15 mouse cellular contexts compared by ENCODE assay signal in the genomic region with DNA sequence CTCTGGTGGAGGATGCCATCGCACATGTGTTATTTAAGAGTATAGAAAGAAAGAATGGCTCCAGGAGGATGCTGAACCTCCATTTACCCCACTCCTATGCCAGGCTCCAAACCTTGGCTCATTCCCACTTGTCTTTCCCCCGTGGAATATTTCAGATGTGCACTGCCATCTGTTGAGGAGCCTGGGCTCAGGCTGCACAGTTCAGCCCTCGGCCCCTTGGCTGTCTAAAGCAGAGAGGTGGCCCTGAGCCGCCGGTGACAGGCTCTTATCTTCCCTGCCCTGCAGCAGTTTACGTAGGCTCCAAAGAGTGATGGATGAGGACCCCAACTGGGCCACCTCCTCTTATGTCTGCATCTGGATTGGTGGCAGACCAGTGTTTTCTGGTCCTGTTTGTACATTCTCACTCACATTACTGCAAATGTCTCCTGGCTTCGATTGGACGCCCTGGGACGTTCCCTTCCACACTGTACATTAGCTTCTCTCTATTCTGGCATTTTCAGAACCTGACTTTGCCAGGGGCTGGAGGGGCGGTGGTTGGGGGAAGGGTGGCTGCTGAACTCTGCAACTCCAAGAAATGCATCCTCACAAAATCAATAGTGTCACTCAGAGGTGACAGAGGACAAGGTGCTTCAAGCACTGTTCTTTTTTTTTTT.
"Had no signal": no experiment of that assay in that cellular context is flagged by ENCODE, and none has a peak within 500 bp of the region (broad histone marks: within the 10 kb centered on the region; RNA-seq: fewer than 3 reads in every experiment).

No protein-coding gene starts in this region.

- H3K4me3 ChIP-seq: kidney, embryonic 15.5 days; limb, embryonic 13.5 days; liver, embryonic 15.5 days; megakaryocyte, embryonic 14.5 days had no signal

- ATAC-seq: midbrain, embryonic 16.5 days had no signal

- H3K4me1 ChIP-seq: kidney, embryonic 15.5 days; liver, embryonic 15.5 days; megakaryocyte, embryonic 14.5 days had no signal

- DNase-seq: kidney, adult 2 months; kidney, postnatal 14 days; lung, adult 2 months; lung, postnatal 10 days; right cerebral cortex, adult 18-20 months; right cerebral cortex, postnatal 25 days; thymus, adult 18-20 months; thymus, postnatal 14 days had no signal

- H3K9ac ChIP-seq: kidney, embryonic 15.5 days; limb, embryonic 13.5 days; liver, embryonic 15.5 days had no signal

- H3K36me3 ChIP-seq: kidney, embryonic 15.5 days; limb, embryonic 13.5 days; liver, embryonic 15.5 days had no signal

- H3K9me3 ChIP-seq: kidney, embryonic 15.5 days; limb, embryonic 13.5 days; liver, embryonic 15.5 days had no signal

- H3K4me2 ChIP-seq: kidney, embryonic 15.5 days; limb, embryonic 13.5 days; liver, embryonic 15.5 days; midbrain, embryonic 11.5 days had no signal

- H3K27me3 ChIP-seq: kidney, embryonic 15.5 days; liver, embryonic 15.5 days; megakaryocyte, embryonic 14.5 days had no signal

- H3K27ac ChIP-seq: kidney, embryonic 15.5 days; limb, embryonic 13.5 days; liver, embryonic 15.5 days; macrophage had no signal
